Mouse (Mus musculus) lung, embryonic 16.5 days (tissue): ENCODE measurements around the gene Map3k3. TPM values are rescaled to one million over a fixed set of nuclear protein-coding genes. Genes with fewer than 3 reads are reported as not detected.
A peak's percentile ranks its signal among the peaks of the same experiment; 100 is the strongest.

ENCODE experiments used
- ATAC-seq: fragments of 200-750 bp; cut with Nextera tagmentation; 2 replicates; pipeline ENCODE4 v1.8.0; 2017; ENCODE audit warnings: low read depth, mild to moderate bottlenecking, moderate library complexity
- H3K27ac ChIP-seq: fragments of 300-500 bp; sonication (generic); 2 replicates; pipeline ENCODE4 v1.5.1; 2014; ENCODE audit warnings: mild to moderate bottlenecking, control low read depth, low read length
- H3K27me3 ChIP-seq: fragments of 300-500 bp; sonication (generic); 2 replicates; pipeline ENCODE4 v1.6.1; 2014; ENCODE audit warnings: low read depth, low read length, mixed read lengths; ENCODE audit not compliant: control insufficient read depth, insufficient read depth
- H3K36me3 ChIP-seq: fragments of 300-500 bp; sonication (generic); 2 replicates; pipeline ENCODE4 v1.6.1; 2014; ENCODE audit warnings: low read length; ENCODE audit not compliant: control insufficient read depth, insufficient read depth
- H3K4me1 ChIP-seq: fragments of 300-500 bp; sonication (generic); replicated peaks from 2 replicates; pipeline ENCODE4 v1.6.1; 2014; ENCODE audit warnings: low read length, mixed read lengths; ENCODE audit not compliant: control insufficient read depth, insufficient read depth
- H3K4me2 ChIP-seq: fragments of 300-500 bp; sonication (generic); 2 replicates; pipeline ENCODE4 v1.6.1; 2014; ENCODE audit warnings: low read depth, low read length, control low read depth
- H3K4me3 ChIP-seq: fragments of 300-500 bp; sonication (generic); 2 replicates; pipeline ENCODE4 v1.5.1; 2014; ENCODE audit warnings: mild to moderate bottlenecking, low read length, control low read depth
- H3K9ac ChIP-seq: fragments of 300-500 bp; sonication (generic); 2 replicates; pipeline ENCODE4 v1.6.1; 2014; ENCODE audit warnings: low read length, control low read depth
- H3K9me3 ChIP-seq: fragments of 300-500 bp; sonication (generic); 2 replicates; pipeline ENCODE4 v1.6.1; 2016; ENCODE audit warnings: low read length; ENCODE audit not compliant: control insufficient read depth
- WGBS: fragments of 180-500 bp; shearing (Covaris S2); extraction: QIAGEN DNeasy Blood & Tissue Kit; methylation state at CpG from one replicate; pipeline ENCODE4 v1.1.7; 2014; 5-methylcytosine and 5-hydroxymethylcytosine counted together
- polyA plus RNA-seq: library from polyadenylated mRNA; unstranded; fragments of >200 nt; fragmentation: Nextera tagmentation; extraction: Ambion mirVana; gene quantifications from 2 replicates; pipeline ENCODE4 v1.2.1, GENCODE M21; 2015

Gene Map3k3
- polyA plus RNA-seq, 1 experiment from 2014 or later = 15.8 TPM

DNA sequence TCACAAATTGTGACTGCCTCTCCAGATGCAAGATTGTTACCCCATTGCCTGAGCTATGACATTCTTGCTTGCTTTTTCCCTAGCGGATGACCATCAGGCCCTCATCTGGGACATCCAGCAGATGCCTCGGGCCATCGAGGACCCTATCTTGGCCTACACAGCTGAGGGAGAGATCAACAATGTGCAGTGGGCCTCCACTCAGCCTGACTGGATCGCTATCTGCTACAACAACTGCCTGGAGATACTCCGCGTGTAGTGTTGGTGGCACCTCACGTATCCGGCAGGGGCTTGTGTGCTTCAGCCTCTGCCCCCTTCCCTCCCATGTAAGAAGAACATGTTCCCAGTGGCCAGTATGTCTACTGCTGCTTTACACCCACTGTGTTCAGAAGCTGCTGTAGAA, 29.8 kb upstream of the Map3k3 start:
- Histone ChIP-seq H3K9me3 (no peaks in the 10 kb centered on the region), H3K4me1 (no peaks in the 10 kb centered on the region), H3K4me2 (no peak overlapping the region), H3K9ac (no peak overlapping the region), H3K27me3 (no peaks in the 10 kb centered on the region), H3K36me3 (peaks cover 53% of the 10 kb centered on the region), H3K27ac (no peak overlapping the region), H3K4me3 (no peak overlapping the region)
- WGBS = 91% methylated on average over 8 of the region's 8 CpGs
- ATAC-seq = no peak

DNA sequence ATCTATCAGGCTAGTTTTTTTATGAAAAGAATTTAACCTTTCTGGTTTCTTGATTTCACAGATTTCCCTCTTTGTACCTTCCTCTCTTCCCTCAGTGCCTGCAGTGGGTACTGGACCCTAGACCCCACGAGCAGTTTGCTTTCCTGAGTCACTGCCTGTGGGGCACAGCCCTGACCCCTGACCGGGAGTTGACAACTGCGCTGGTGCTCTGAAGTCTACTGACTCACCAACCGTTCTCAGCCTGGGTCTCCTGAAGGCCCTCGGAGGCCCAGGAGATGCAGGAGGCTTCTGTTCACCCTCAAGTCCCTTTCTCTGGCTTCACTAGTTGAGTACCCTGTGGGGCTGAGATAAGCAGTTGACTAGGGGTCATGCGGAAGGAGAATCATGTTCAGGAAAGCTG, 29.1 kb upstream of the Map3k3 start:
- no peaks in the 10 kb centered on the region for H3K9me3 ChIP-seq

DNA sequence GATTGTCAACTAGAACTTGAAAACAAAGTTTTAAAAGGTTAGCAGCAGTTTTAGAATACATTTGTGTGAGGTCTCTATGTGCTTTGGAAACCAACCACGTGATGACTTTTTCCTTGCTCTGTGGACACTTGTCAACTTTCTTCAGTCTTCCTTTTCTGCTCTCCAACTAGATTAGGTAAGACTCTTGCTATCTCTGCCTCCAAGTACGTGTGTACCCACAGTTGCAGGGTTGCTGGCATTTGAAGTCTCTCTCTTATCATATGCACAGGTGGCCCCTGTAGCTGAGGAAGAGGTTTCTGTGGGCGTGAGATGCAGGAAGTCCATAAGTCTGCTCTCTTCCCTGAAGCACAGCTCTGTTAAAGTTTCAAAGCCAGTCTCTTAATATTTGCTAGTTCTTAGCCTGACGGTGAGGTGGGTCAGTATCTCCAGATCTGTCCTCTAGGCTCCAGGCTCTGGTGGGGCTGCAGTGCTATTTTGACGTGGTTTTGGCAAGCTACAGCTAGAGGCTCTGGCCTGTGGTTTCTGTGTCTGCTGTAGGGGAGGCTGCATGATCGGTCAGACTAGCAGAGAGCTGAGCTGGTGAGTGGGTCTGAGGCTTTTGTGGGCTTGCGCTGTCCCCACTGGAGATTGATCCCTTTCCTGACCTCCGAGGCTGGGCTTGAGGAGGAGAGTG, 27.5 kb upstream of the Map3k3 start:
- Histone ChIP-seq H3K4me2 (no peak overlapping the region), H3K27ac (no peak overlapping the region)
- 86% methylated on average over 8 of the region's 8 CpGs for WGBS

More for the DNA sequence above, 29.1 kb upstream of the Map3k3 start:
- Histone ChIP-seq H3K36me3 (peaks cover 49% of the 10 kb centered on the region), H3K27ac (no peak overlapping the region), H3K4me2 (no peak overlapping the region), H3K4me3 (no peak overlapping the region), H3K9ac (no peak overlapping the region), H3K4me1 (no peaks in the 10 kb centered on the region), H3K27me3 (no peaks in the 10 kb centered on the region)
- ATAC-seq = no peak
- WGBS = 84% methylated on average over 6 of the region's 6 CpGs

DNA sequence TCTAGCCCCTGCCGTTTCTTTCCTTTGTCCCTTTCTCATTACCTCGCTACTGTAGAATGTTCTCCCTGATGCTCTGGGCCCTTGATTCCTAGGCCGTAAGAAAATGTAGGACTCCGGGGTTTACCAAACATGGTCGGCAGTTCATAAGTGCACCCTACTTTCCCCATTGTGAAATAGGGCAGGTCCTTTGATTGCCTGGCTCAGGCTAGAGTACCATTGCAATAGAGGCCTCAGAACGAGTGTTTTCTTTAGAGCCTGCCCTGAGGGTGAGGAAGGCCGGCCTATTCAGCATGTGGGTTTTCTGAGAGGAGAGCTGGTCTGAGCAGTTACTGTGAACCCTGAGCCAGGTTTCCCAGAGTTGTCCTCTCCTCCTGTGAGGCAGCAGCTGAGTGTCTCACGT, 26.4 kb upstream of the Map3k3 start:
- no peak for ATAC-seq
- no peak overlapping the region for H3K27ac ChIP-seq
- H3K27me3 ChIP-seq = no peaks in the 10 kb centered on the region
- no peak overlapping the region for H3K9ac ChIP-seq
- no peak overlapping the region for H3K4me2 ChIP-seq
- no peaks in the 10 kb centered on the region for H3K4me1 ChIP-seq
- WGBS = 74% methylated on average over 8 of the region's 8 CpGs
- peaks cover 32% of the 10 kb centered on the region for H3K36me3 ChIP-seq
- no peaks in the 10 kb centered on the region for H3K9me3 ChIP-seq
- H3K4me3 ChIP-seq = no peak overlapping the region

More for the DNA sequence above, 27.5 kb upstream of the Map3k3 start:
- no peak for ATAC-seq
- Histone ChIP-seq H3K4me3 (no peak overlapping the region), H3K9ac (no peak overlapping the region), H3K36me3 (peaks cover 41% of the 10 kb centered on the region), H3K9me3 (no peaks in the 10 kb centered on the region), H3K27me3 (no peaks in the 10 kb centered on the region), H3K4me1 (no peaks in the 10 kb centered on the region)

DNA sequence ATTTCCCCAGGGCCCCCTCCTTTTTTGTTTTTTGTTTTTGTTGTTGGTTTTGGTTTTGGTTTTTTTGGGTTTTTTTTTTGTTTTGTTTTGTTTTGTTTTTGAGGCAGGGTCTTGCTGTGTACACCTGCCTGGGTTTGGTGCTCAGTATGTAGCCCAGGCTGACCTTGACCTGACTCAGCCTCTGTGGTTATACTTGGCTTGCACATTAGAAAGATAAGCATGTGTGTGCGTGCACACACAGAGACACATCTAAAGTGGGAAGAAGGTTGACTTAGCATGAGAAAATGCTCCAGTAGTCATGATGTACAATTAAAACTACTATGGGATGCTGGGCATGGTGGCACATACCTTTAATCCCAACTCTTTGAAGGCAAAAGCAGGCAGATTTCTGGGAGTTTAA, 23.9 kb upstream of the Map3k3 start:
- 81% methylated on average over 1 of the region's 1 CpGs for WGBS
- Histone ChIP-seq H3K36me3 (peaks cover 16% of the 10 kb centered on the region; the same call in 1 of the 2 replicates), H3K27ac (no peak overlapping the region), H3K9ac (no peak overlapping the region), H3K4me1 (no peaks in the 10 kb centered on the region), H3K9me3 (no peaks in the 10 kb centered on the region), H3K4me2 (no peak overlapping the region), H3K27me3 (no peaks in the 10 kb centered on the region), H3K4me3 (no peak overlapping the region)
- no peak for ATAC-seq

DNA sequence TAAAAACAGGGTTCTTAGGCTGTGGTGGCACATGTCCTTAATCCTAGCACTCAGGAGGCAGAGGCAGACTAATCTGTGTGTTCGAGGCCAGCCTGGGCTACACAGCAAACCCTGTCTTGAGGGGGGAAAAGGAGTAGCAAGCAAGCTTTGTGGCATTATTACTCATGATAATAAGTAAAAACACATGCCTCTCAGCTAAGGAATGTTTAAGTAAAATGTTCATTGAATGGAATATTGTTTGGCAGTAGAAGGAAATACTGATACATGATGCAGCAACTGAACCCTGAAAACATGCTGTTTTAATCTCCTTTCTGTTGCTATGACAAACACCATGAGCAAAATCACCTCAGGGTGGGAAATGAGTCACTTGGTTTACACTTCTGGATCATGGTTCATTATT, 23.1 kb upstream of the Map3k3 start:
- Histone ChIP-seq H3K4me3 (no peak overlapping the region), H3K9ac (no peak overlapping the region), H3K4me2 (no peak overlapping the region), H3K36me3 (peaks cover 11% of the 10 kb centered on the region; the same call in 1 of the 2 replicates), H3K9me3 (no peaks in the 10 kb centered on the region), H3K4me1 (no peaks in the 10 kb centered on the region), H3K27me3 (no peaks in the 10 kb centered on the region), H3K27ac (no peak overlapping the region)
- 88% methylated on average over 1 of the region's 1 CpGs for WGBS
- no peak for ATAC-seq

DNA sequence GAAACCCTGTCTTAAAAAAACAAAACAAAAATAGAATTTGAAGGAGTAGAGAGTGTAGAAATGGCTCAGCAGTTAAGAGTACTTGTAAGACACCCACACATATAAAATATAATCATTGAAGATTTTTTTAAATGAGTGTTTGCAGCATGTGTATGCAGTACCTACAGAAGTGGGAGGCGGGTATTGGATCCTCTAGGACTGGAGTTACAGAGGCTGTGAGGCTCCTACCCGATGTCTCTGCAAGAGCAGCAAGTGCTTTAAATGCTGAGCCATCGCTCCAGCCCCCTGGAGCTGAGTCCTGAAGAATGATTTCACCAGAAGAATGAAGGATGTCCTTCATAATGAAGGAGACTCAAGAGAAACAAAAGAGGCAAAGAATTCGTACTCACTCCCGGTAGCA, 20.7 kb upstream of the Map3k3 start:
- H3K4me2 ChIP-seq = no peak overlapping the region
- H3K4me1 ChIP-seq = peaks cover 6% of the 10 kb centered on the region; the same call in 1 of the 2 replicates
- no peaks in the 10 kb centered on the region for H3K27me3 ChIP-seq
- H3K36me3 ChIP-seq = no peaks in the 10 kb centered on the region
- H3K9ac ChIP-seq = no peak overlapping the region
- no peak overlapping the region for H3K4me3 ChIP-seq
- no peak for ATAC-seq
- H3K27ac ChIP-seq = no peak overlapping the region
- WGBS = 80% methylated on average over 5 of the region's 5 CpGs
- no peaks in the 10 kb centered on the region for H3K9me3 ChIP-seq

DNA sequence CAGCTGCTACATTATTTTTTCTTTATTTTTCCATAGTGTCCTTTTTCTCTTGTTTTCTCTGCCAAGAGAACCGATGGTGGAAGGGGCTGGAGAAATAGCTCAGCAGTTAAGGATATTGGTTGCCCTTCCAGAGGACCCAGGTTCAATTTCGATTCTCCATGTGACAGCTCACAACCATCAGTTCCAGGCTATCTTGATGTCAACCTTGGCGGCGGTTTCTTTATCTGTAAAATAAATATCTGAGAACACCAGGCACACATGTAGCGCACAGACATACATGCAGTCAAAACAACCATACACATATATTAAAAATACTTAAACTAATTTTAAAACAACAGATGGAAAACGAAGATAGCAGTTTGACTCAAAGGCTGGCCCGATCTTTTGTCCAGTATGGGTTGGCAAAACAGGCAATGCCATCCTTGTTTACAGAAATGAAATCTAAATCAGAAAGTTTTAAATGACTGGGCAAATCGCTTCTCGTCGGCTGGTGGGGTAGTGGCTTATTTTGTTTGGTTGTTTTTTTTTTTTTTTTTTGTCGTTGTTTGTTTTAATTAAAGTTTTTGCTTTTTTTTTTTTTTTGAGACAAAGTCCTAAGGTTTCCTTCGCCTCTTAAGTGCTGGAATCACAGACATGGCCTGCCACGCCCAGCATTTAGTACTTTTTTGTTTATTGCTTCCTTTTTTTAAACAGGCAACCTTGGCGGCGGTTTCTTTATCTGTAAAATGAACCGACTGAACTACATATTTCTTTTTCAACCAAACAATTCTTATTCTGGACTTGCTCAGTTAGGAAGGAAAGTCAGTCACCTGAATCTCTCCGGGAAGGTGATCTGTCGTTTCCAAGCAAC, 19.1 kb upstream of the Map3k3 start:
- WGBS = 34% methylated on average over 18 of the region's 18 CpGs
- peak overlapping the region; percentile 53 for H3K9ac ChIP-seq
- no peaks in the 10 kb centered on the region for H3K9me3 ChIP-seq
- no peaks in the 10 kb centered on the region for H3K27me3 ChIP-seq
- ATAC-seq = no peak; the same call in 1 of the 2 replicates
- 0 out of 2 replicates have a peak, but pooled peaks cover 2% of the 10 kb centered on the region for H3K36me3 ChIP-seq
- no peak overlapping the region for H3K27ac ChIP-seq
- peak overlapping the region; percentile 84 for H3K4me2 ChIP-seq
- H3K4me3 ChIP-seq = peak overlapping the region; percentile 64
- peaks cover 6% of the 10 kb centered on the region; the same call in 1 of the 2 replicates for H3K4me1 ChIP-seq

DNA sequence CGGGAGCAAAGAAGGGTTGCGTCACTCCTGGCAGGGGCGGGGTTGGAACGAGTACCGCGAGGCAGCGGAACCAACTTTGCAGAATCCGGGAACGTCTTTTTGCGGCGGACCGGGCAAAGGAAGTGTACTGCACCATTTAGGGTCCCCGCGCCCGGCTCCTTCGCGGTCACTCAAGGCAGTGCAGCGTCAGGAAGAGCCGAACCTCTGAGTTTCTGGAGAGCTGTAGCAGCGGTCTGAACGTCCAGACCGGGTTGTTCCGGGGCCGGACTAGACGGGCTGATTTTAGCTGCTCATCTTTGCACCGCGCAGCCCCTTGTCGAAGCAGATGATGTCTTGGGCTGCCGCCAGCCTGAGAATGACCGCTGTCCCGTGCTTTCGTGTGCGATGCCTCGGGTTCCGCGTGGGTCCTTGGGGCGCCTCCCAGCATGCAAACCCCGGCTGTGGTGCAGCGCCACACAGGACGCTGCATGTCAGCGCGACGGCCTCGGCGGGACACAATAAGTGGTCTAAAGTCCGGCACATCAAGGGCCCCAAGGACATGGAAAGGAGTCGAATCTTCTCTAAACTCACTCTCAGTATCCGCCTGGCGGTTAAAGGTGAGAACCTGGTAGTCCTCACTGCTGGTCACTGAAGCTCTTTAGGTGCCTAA, 18.4 kb upstream of the Map3k3 start, which contains the start of gene Taco1:
Gene Taco1 (plus strand): TSS at position 139 of the 649 bp plus-strand sequence.
- Histone ChIP-seq H3K27ac (peak within 1 kb of the TSS; percentile 82), H3K9me3 (no peaks in the 10 kb centered on the region), H3K4me1 (peaks cover 6% of the 10 kb centered on the region; the same call in 1 of the 2 replicates), H3K4me2 (peak within 1 kb of the TSS; percentile 84), H3K9ac (peak within 1 kb of the TSS; percentile 84), H3K4me3 (peak within 1 kb of the TSS; percentile 64), H3K27me3 (no peaks in the 10 kb centered on the region), H3K36me3 (peaks cover 4% of the 10 kb centered on the region; the same call in 1 of the 2 replicates)
- peak; percentile 99 for ATAC-seq
- under 1% methylated on average over 49 of the region's 49 CpGs for WGBS
